Mouse (Mus musculus) forebrain, embryonic 10.5 days (tissue): Measurements from ENCODE around the gene Taf1c. TPM values are rescaled to one million over a fixed set of nuclear protein-coding genes. Genes with fewer than 3 reads are reported as not detected.
A peak's percentile ranks its signal among the peaks of the same experiment; 100 is the strongest.

ENCODE experiments used
- DNase-seq: peaks from one replicate; pipeline ENCODE4 v3.0.0-alpha.2; 2017; ENCODE audit warnings: low spot score; ENCODE audit errors: extremely low spot score
- H3K27ac ChIP-seq: fragments of 300-500 bp; sonication (generic); 2 replicates; pipeline ENCODE4 v1.5.1; 2016; ENCODE audit warnings: mild to moderate bottlenecking
- H3K27me3 ChIP-seq: fragments of 300-500 bp; sonication (generic); 2 replicates; pipeline ENCODE4 v1.6.1; 2016; ENCODE audit warnings: mild to moderate bottlenecking; ENCODE audit not compliant: poor library complexity, severe bottlenecking
- H3K36me3 ChIP-seq: fragments of 300-500 bp; sonication (generic); replicated peaks from 2 replicates; pipeline ENCODE4 v1.6.1; 2016; ENCODE audit warnings: mild to moderate bottlenecking, moderate library complexity
- H3K4me1 ChIP-seq: fragments of 300-500 bp; sonication (generic); 2 replicates; pipeline ENCODE4 v1.6.1; 2016
- H3K4me3 ChIP-seq: fragments of 300-500 bp; sonication (generic); 2 replicates; pipeline ENCODE4 v1.5.1; 2016; ENCODE audit warnings: mild to moderate bottlenecking, moderate library complexity
- H3K9me3 ChIP-seq: fragments of 300-500 bp; sonication (generic); 2 replicates; pipeline ENCODE4 v1.6.1; 2016; ENCODE audit warnings: mild to moderate bottlenecking, moderate library complexity
- WGBS: fragments of 180-500 bp; shearing (Covaris S2); methylation state at CpG from one replicate; pipeline ENCODE4 v1.1.7; 2016; 5-methylcytosine and 5-hydroxymethylcytosine counted together
- polyA plus RNA-seq: library from polyadenylated mRNA; unstranded; fragments of >200 nt; fragmentation: Nextera tagmentation; extraction: Ambion mirVana; gene quantifications from 2 replicates; pipeline ENCODE4 v1.2.1, GENCODE M21; 2016

The Taf1c gene
- polyA plus RNA-seq, 1 experiment from 2014 or later = 17.0 TPM

DNA sequence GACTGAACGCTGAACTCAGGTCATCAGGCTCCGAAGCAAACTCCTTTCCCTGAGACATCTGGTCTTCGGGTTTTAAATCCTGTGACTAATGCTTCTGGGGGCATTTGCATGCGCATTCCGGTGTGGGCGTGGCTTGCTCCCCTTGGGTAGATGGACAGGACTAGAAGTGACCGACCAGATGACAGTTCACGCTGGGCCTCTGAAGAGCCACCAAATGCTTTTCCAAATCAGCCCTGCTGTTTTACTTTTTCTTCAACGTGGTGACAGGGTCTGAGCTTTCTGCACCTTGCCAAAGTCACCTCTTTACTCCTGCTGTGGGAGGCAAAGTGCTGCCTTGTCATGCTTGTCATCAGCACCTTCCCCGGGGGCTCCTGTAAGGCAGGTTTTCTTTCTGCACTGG, 16.2 kb downstream of the Taf1c start:
- no peak for DNase-seq
- Histone ChIP-seq H3K36me3 (no peaks in the 10 kb centered on the region), H3K27me3 (peaks cover 10% of the 10 kb centered on the region), H3K9me3 (no peaks in the 10 kb centered on the region), H3K27ac (no peak overlapping the region), H3K4me3 (no peak overlapping the region), H3K4me1 (peaks cover 17% of the 10 kb centered on the region)
- WGBS = 35% methylated on average over 10 of the region's 10 CpGs

DNA sequence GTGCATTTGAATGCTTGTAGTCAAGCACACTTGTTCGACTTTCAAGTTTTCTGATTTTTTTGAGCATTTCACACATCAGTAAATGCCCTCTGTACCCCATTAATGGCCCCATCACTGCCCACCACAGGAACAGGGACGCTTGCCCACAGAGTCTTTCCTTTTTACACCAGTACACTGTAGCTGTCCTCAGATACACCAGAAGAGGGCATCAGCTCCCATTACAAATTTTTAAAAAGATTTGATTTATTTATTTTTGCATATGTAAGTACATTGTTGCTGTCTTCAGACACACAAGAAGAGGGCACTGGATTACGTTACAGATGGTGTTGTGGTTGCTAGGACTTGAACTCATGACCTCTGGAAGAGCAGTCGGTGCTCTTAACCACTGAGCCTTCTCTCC, 16.7 kb downstream of the Taf1c start:
- Histone ChIP-seq H3K27me3 (peaks cover 10% of the 10 kb centered on the region), H3K27ac (no peak overlapping the region), H3K9me3 (no peaks in the 10 kb centered on the region), H3K36me3 (no peaks in the 10 kb centered on the region), H3K4me1 (peaks cover 17% of the 10 kb centered on the region), H3K4me3 (no peak overlapping the region)
- DNase-seq = no peak
- 77% methylated on average over 4 of the region's 4 CpGs for WGBS

DNA sequence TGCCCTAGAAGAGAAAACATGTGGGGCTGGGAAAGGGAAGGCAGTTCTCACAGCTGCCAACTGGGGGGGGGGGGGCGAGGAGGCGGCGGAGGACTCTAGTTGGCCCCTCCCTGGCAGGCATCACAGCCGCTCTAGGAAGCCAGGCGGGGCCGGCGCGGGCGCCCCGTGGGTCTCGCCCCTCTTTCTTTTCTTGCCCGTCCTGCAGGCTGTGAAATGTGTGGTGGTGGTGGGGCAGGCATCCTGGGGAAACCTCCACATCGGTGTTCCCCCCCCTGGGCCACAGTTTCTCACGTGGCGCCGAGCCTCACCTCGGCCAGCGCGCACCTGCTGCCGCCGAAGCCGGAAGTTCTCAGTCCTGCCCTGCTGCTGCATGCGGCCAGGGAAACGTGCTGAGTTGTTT, 19.1 kb downstream of the Taf1c start:
- H3K9me3 ChIP-seq = no peaks in the 10 kb centered on the region
- peak overlapping the region; percentile 74 for H3K27ac ChIP-seq
- H3K27me3 ChIP-seq = peaks cover 10% of the 10 kb centered on the region
- 14% methylated on average over 24 of the region's 24 CpGs for WGBS
- no peak for DNase-seq
- no peaks in the 10 kb centered on the region for H3K36me3 ChIP-seq
- peaks cover 16% of the 10 kb centered on the region for H3K4me1 ChIP-seq
- H3K4me3 ChIP-seq = peak overlapping the region; percentile 49

DNA sequence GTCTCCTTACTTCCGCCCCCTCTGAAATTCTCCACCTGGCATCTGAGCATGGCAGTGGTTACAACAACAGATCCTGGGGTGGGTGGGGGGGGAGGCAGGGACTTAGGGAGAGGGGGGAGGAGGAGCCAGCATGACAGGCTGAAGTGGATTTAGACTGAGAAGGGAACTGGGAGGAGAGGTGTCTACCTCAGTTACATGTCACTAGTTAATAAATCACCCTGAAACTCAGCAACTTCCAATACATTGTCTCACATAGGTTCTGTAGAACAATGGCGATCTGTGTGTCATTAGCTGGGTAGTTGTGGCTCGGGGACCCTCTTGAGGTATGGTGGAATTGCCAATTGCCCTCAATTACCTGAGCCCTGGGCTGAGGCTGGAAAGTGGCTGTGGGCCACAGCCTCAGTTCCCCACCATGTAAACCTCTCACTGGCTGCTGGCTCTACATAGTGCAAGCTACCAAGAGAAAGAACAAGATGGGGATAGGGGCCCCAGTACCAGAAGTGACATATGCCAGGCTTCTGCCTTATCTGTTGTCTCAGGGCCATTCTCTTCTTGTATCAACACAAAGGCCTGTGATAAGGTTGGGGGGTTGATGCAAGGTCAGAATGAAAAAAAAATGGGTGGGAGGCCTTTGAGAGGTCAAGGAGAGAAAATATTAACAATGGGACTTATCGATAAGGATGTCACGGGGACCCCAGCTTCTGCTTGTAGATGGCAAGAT, 24.4 kb downstream of the Taf1c start:
- H3K4me3 ChIP-seq = no peak overlapping the region
- 91% methylated on average over 5 of the region's 5 CpGs for WGBS
- no peaks in the 10 kb centered on the region for H3K9me3 ChIP-seq
- no peaks in the 10 kb centered on the region for H3K36me3 ChIP-seq
- peaks cover 46% of the 10 kb centered on the region for H3K27me3 ChIP-seq
- no peak overlapping the region for H3K27ac ChIP-seq
- no peak for DNase-seq
- H3K4me1 ChIP-seq = peaks cover 4% of the 10 kb centered on the region; the same call in 1 of the 2 replicates

DNA sequence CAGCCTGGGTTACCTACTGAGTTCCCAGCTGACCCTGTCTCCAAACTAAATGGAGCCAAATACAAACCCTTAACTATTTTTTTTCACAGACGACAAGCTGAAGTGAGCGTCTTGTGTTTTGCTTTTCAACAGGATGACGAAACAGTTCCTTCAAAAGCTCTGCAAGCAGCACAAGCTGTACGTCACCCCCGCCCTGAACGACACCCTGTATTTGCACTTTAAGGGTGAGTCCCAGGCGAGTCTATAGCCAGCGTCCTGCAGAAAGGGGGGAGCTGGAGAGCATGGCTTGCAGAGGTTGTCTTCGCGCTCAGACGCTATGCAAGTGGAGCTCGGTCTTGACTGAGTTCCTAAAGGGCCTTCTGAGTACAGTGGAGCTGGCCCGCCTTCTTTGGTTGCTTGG, 25.9 kb downstream of the Taf1c start:
- no peaks in the 10 kb centered on the region for H3K9me3 ChIP-seq
- H3K36me3 ChIP-seq = no peaks in the 10 kb centered on the region
- no peak overlapping the region for H3K27ac ChIP-seq
- peaks cover 46% of the 10 kb centered on the region for H3K27me3 ChIP-seq
- no peak for DNase-seq
- peaks cover 17% of the 10 kb centered on the region for H3K4me1 ChIP-seq
- 48% methylated on average over 13 of the region's 13 CpGs for WGBS
- H3K4me3 ChIP-seq = no peak overlapping the region

DNA sequence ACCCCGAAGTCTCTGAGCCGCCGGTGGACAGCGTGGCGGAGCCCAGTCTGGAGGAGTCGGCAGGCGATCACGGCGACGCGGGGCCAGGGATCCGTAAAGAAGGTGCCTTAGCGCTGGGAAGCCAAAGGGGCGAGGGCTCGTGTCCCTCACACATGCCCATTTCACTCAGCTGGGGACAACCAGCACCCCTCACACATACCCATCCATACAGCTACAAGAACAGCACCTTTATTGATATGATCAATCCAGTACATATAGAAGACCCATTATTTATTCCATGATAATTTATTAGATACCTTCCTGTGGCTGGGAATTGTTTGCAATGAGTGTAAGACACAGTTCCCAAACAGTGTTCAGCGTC, 29.7 kb downstream of the Taf1c start:
- 3% methylated on average over 16 of the region's 16 CpGs for WGBS
- Histone ChIP-seq H3K36me3 (peaks cover 6% of the 10 kb centered on the region; the same call in 1 of the 2 replicates), H3K9me3 (no peaks in the 10 kb centered on the region), H3K27ac (peak overlapping the region; percentile 93; the same call in 1 of the 2 replicates), H3K4me3 (peak overlapping the region; percentile 94), H3K4me1 (peaks cover 31% of the 10 kb centered on the region), H3K27me3 (peaks cover 60% of the 10 kb centered on the region)
- DNase-seq = no peak

DNA sequence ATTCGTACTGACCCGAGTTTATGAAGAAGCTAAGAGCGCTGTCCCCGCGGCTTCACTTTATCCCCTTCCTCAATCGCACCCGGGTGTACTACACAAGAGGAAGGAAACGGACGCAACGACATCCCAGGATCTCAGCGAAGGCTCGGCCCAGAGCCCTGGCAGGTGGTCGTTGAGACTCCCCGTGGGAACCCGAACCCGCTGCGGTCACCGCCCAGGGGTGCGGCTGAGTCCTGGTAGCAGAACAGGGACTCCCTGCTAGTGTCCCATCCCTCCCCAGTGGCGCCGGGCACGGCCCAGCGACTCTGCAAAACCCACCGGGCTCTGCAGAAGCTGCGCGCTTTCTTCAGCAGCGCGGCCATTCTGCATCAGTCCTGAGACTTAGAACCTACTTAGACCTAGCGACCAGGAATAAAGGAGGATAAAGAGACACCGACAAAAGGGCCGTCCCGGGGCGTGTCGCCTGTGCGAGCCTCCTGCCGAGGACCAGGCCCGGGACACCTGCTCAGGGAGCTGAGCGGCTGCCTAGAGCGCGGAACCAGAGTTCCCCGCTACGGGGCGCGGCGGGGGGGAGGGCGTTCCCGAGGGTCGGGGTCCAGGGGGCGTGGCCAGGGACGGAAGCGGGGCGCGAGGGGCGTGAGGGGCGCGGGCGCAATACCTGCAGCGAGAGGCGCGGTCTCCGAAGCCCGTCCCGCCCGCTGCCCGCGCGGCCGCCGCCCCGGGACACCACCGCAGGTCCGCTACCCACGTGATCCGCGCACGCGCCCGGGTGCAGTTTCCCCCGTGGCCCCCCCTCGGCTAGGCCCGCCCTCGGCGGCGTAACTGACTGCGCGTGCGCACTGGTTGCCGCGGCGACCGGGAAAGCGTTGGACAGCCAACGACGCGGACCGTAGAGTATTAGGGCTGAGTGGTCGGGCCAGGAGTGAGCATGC, 30.3 kb downstream of the Taf1c start, which contains the start of the genes Hsdl1 and Dnaaf1:
Gene Hsdl1, minus strand, starts transcription at position 747 of the 929 bp plus-strand sequence.
Gene Dnaaf1, plus strand, starts transcription at position 799 of the 929 bp plus-strand sequence.
- Histone ChIP-seq H3K9me3 (no peaks in the 10 kb centered on the region), H3K27ac (peak within 1 kb of the TSS; percentile 93), H3K4me1 (peaks cover 37% of the 10 kb centered on the region), H3K27me3 (peaks cover 54% of the 10 kb centered on the region), H3K4me3 (peak within 1 kb of the TSS; percentile 94), H3K36me3 (peaks cover 6% of the 10 kb centered on the region; the same call in 1 of the 2 replicates)
- WGBS = under 1% methylated on average over 89 of the region's 97 CpGs
- peak; percentile 94 for DNase-seq

DNA sequence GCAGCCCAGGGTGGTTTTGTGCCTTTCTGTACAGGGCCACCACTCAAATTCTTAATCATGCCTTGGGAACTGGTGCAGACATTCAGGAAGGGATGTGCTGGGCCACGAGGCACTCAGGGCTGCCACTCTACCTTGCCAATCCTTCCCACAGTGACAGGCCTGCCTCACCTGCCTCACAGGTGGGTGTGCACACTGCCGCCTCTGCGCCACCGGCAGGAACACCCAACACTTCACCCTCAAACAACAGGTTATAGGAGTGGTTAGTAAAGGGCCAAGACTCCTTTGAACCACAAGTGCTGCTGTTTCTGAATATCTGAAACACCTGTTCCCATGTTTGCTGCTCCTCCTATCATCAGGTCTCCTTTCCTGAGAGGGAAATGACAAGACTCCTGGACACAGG, 32.6 kb downstream of the Taf1c start:
- peaks cover 34% of the 10 kb centered on the region for H3K27me3 ChIP-seq
- WGBS = 94% methylated on average over 4 of the region's 4 CpGs
- H3K36me3 ChIP-seq = peaks cover 19% of the 10 kb centered on the region
- H3K27ac ChIP-seq = no peak overlapping the region
- no peak overlapping the region for H3K4me3 ChIP-seq
- H3K9me3 ChIP-seq = no peaks in the 10 kb centered on the region
- no peak for DNase-seq
- H3K4me1 ChIP-seq = peaks cover 37% of the 10 kb centered on the region

DNA sequence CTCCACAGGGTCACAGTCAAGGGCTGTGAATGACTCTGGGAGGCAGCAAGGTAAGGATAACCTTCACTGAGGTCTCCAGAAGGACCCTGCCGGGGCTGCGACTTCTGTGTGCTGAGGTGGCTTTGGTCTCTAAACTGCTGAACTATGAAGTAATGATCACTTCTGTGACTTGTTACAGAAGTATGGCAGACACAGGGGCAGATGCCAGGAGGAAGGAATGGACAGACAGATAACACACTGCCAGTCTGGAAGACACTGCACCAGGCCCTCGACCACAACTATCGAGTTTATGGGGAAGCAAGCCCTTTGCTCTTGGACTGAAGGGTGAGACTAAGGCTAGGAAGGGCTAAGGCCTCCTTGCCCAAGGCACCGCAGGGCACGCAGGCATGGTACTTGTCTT, 33.9 kb downstream of the Taf1c start:
- no peak overlapping the region for H3K27ac ChIP-seq
- 90% methylated on average over 6 of the region's 6 CpGs for WGBS
- no peaks in the 10 kb centered on the region for H3K9me3 ChIP-seq
- H3K27me3 ChIP-seq = peaks cover 22% of the 10 kb centered on the region
- H3K36me3 ChIP-seq = peaks cover 32% of the 10 kb centered on the region
- no peak for DNase-seq
- H3K4me1 ChIP-seq = peaks cover 37% of the 10 kb centered on the region
- H3K4me3 ChIP-seq = no peak overlapping the region

DNA sequence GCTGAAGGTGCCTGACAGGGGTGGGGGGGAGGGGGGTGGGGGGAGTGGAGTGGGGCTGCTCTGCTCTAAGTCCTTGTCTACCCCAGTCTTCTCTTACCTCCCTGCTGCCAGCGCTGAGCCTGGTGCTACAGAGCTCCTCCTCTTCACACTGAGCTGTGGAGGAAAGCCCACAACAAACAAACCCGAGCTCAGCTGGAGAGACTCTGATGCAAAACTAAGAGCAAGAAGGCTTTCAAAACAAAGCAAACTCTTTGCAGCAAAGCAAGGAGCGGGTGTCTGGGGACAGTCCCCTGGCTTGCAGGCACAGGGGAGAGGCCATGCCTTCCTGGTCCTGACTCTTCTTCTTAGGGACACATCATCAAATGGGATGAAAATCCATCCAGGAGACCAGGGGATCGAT, 35.1 kb downstream of the Taf1c start:
- Histone ChIP-seq H3K27ac (no peak overlapping the region), H3K27me3 (peaks cover 14% of the 10 kb centered on the region), H3K4me1 (peaks cover 31% of the 10 kb centered on the region), H3K36me3 (peaks cover 44% of the 10 kb centered on the region), H3K4me3 (no peak overlapping the region), H3K9me3 (no peaks in the 10 kb centered on the region)
- WGBS = 32% methylated on average over 4 of the region's 4 CpGs
- no peak for DNase-seq

DNA sequence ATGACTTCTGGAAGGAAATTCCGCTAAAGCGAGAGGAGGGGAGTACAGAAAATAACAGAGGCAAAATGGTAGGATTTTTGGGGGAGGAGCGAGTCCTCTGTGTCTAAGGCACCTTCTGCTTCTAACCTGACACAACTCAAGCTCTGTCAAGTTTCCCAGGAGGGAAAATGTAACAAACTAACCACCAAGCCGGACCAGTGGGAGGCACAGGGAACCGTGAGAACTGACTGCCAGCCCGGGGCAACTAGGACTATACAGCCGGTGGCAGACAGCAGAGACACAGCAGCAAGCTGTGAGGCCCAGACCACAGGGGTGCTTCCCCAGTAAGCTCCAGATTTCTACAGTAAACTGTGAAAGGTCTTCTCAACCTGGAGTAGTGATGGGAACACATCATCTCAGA, 36.1 kb downstream of the Taf1c start:
- no peaks in the 10 kb centered on the region for H3K9me3 ChIP-seq
- peaks cover 22% of the 10 kb centered on the region for H3K4me1 ChIP-seq
- DNase-seq = no peak
- peaks cover 53% of the 10 kb centered on the region for H3K36me3 ChIP-seq
- H3K27ac ChIP-seq = no peak overlapping the region
- no peak overlapping the region for H3K4me3 ChIP-seq
- peaks cover 14% of the 10 kb centered on the region for H3K27me3 ChIP-seq
- WGBS = 76% methylated on average over 7 of the region's 7 CpGs

DNA sequence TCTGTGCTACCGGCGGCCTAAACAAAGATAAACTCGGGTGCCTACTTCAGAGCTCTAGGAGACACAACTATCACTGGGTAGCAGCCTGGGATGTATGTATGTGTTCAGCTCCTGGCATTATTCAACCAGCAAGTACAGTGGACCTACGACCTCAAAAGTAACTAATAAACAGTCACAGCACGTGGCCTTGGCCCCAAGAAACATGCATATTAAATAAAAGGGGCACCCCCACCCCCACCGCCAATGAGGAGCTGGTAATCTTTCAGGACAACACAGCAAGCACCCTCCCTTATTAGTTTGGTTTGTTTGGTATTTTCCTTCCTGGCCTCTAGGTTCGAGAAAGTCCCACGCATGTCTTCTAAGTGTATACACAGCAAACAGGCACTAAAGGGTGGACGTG, 36.8 kb downstream of the Taf1c start:
- Histone ChIP-seq H3K4me1 (peaks cover 15% of the 10 kb centered on the region), H3K9me3 (no peaks in the 10 kb centered on the region), H3K4me3 (no peak overlapping the region), H3K27ac (no peak overlapping the region), H3K27me3 (peaks cover 10% of the 10 kb centered on the region), H3K36me3 (peaks cover 60% of the 10 kb centered on the region)
- 90% methylated on average over 9 of the region's 9 CpGs for WGBS
- no peak for DNase-seq

DNA sequence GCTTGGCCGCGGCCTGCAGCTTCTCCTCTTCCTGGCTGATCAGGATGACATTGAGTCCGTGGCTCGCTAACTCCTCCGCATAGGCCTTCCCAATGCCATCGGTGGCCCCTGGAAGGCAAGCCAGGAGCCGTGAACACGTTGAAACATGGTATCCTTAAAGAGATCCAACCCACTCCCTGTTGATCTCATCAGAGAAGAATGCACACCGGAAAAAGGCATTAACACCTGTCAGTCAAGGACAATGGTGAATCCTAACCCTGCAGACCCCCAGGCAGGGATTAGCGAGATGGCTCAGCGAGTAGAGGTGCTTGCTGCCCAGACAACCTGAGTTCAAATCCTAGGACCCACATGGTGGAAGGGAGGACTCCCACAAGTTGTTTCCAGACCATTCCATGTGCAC, 38.7 kb downstream of the Taf1c start:
- peaks cover 75% of the 10 kb centered on the region for H3K36me3 ChIP-seq
- WGBS = 84% methylated on average over 11 of the region's 11 CpGs

More for the DNA sequence above, 38.7 kb downstream of the Taf1c start:
- Histone ChIP-seq H3K9me3 (no peaks in the 10 kb centered on the region), H3K27me3 (no peaks in the 10 kb centered on the region), H3K4me3 (no peak overlapping the region), H3K4me1 (peaks cover 9% of the 10 kb centered on the region; the same call in 1 of the 2 replicates), H3K27ac (no peak overlapping the region)
- DNase-seq = no peak
